Mouse (Mus musculus) forebrain, embryonic 14.5 days (tissue): ENCODE measurements at regions not wholly inside any gene's neighbourhood (a gene's known extent, or its start where the extent isn't known, plus 50 kb on each side); places are given as distances from the start of the nearest gene placed in this dataset.

Source experiments
- ATAC-seq: fragments of 200-750 bp; cut with Nextera tagmentation; 2 replicates; pipeline ENCODE4 v1.8.0; 2017; ENCODE audit warnings: mild to moderate bottlenecking, moderate library complexity
- DNase-seq: peaks from one replicate; pipeline ENCODE4 v3.0.0-alpha.2; 2015; ENCODE audit warnings: low spot score
- H3K27ac ChIP-seq: fragments of 300-500 bp; sonication (generic); 2 replicates; pipeline ENCODE4 v1.5.1; 2014; ENCODE audit warnings: low read depth, mild to moderate bottlenecking, control low read depth, low read length, moderate library complexity
- H3K27me3 ChIP-seq: fragments of 300-500 bp; sonication (generic); replicated peaks from 2 replicates; pipeline ENCODE4 v1.6.1; 2014; ENCODE audit warnings: low read length, control low read depth, mixed read lengths; ENCODE audit not compliant: control insufficient read depth, insufficient read depth
- H3K36me3 ChIP-seq: fragments of 300-500 bp; sonication (generic); 2 replicates; pipeline ENCODE4 v1.6.1; 2014; ENCODE audit warnings: low read length, control low read depth; ENCODE audit not compliant: control insufficient read depth, insufficient read depth
- H3K4me1 ChIP-seq: fragments of 300-500 bp; sonication (generic); 2 replicates; pipeline ENCODE4 v1.6.1; 2014; ENCODE audit warnings: antibody characterized with exemption, low read length, control low read depth; ENCODE audit not compliant: control insufficient read depth, insufficient read depth
- H3K4me2 ChIP-seq: fragments of 300-500 bp; sonication (generic); 2 replicates; pipeline ENCODE4 v1.6.1; 2014; ENCODE audit warnings: mild to moderate bottlenecking, control low read depth, low read length
- H3K4me3 ChIP-seq: fragments of 300-500 bp; sonication (generic); 2 replicates; pipeline ENCODE4 v1.5.1; 2014; ENCODE audit warnings: low read depth, low read length, control low read depth
- H3K9ac ChIP-seq: fragments of 300-500 bp; sonication (generic); 2 replicates; pipeline ENCODE4 v1.6.1; 2014; ENCODE audit warnings: mild to moderate bottlenecking, low read length, control low read depth, moderate library complexity
- H3K9me3 ChIP-seq: fragments of 300-500 bp; sonication (generic); replicated peaks from 2 replicates; pipeline ENCODE4 v1.6.1; 2016; ENCODE audit warnings: low read length, control low read depth, mixed read lengths; ENCODE audit not compliant: control insufficient read depth
- WGBS: fragments of 180-500 bp; shearing (Covaris S2); extraction: QIAGEN DNeasy Blood & Tissue Kit; methylation state at CpG from one replicate; pipeline ENCODE4 v1.1.7; 2014; 5-methylcytosine and 5-hydroxymethylcytosine counted together

DNA sequence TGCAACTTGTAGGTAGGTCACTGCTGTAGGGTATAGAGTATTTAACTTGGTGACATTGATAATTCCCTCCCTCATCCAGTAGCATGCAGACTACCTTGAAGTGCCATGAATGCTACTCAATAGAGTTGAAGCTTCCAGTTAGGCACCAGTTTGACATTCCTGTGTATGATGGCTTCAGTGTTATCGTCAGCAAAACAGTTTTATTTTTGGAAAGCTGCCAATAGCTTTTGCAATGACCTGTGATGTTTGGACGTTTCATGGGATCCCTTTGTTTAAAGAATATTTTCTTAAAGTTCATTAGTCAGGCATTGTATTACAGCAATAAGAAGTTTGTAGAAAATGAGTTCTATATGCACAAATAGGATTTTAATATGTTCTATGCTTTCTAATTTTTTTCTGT, 547.6 kb downstream of the Flrt2 start:
- 76% methylated on average over 2 of the region's 2 CpGs for WGBS
- DNase-seq (no peak), ATAC-seq (no peak)
- Histone ChIP-seq H3K9me3 (no peaks in the 10 kb centered on the region), H3K36me3 (no peaks in the 10 kb centered on the region), H3K27ac (no peak overlapping the region), H3K4me3 (no peak overlapping the region), H3K4me2 (no peak overlapping the region), H3K4me1 (no peaks in the 10 kb centered on the region), H3K27me3 (no peaks in the 10 kb centered on the region), H3K9ac (no peak overlapping the region)

DNA sequence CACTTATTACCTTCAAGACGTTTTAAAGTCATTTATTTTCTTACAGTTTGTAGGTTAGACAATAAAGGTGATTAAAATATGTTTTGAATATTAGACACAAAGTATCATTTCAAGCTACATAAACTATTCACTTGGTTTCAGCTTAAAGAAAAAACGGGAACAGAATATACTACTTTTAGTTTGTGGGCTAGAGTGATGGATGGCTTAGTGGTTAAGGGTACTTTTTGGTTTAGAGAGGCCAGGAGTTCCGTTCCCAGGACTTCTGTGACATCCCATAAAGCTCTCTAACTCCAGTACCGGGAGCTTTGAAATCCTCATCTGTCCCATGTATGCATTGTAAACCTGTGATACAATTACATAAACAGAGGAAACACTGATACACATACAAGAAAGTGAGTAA, 570.0 kb downstream of the Flrt2 start:
- 81% methylated on average over 4 of the region's 4 CpGs for WGBS
- Histone ChIP-seq H3K9me3 (no peaks in the 10 kb centered on the region), H3K4me1 (no peaks in the 10 kb centered on the region), H3K4me3 (no peak overlapping the region), H3K4me2 (no peak overlapping the region), H3K27me3 (no peaks in the 10 kb centered on the region), H3K27ac (no peak overlapping the region), H3K9ac (no peak overlapping the region), H3K36me3 (no peaks in the 10 kb centered on the region)
- DNase-seq (no peak), ATAC-seq (no peak)

DNA sequence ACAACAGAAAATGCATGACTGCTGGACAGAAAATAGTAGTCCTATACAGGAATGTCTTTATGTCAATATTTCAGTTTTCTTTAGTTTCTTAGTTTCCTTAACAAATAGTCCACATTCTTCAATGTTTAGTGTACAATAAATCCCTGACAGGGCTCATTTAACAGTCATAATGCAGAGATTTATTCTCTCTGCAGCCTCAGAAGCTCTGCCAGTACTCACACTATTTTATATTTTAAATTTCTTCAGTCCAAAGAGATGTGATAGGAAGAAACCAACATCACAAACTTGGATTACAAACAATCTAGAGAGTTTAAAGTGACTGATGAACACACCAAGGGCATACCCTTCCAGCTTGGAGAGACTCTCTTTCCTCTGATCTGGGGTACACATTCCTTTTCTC, 583.9 kb downstream of the Flrt2 start:
- H3K4me2 ChIP-seq, result no peak overlapping the region
- H3K36me3 ChIP-seq, result no peaks in the 10 kb centered on the region
- DNase-seq (no peak), ATAC-seq (no peak)
- no peak overlapping the region for H3K4me3 ChIP-seq
- no peak overlapping the region for H3K27ac ChIP-seq
- no peaks in the 10 kb centered on the region for H3K9me3 ChIP-seq
- no peaks in the 10 kb centered on the region for H3K27me3 ChIP-seq
- H3K9ac ChIP-seq, result no peak overlapping the region
- no peaks in the 10 kb centered on the region for H3K4me1 ChIP-seq

DNA sequence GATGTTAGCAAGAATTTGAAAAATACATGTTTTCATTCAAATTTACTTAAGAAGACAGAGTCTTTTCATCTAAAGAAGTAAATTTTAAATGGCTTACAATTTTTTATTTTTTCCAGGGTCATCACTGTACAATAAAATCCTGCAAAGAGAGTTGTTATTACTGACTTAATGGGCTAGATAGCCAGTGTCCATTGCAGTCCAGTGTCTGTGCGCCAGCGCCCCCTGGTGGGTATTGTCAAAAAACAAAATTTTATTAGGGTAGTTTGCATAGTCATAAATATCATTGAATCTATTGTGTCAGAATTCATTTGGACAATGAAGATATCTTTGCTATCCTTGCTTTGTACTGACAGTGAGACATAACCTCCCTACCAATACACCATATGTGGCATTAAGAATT, 619.1 kb downstream of the Flrt2 start:
- 2% methylated on average over 2 of the region's 2 CpGs for WGBS
- Histone ChIP-seq H3K4me3 (no peak overlapping the region), H3K4me2 (no peak overlapping the region), H3K36me3 (no peaks in the 10 kb centered on the region), H3K4me1 (no peaks in the 10 kb centered on the region), H3K9ac (no peak overlapping the region), H3K27me3 (no peaks in the 10 kb centered on the region), H3K27ac (no peak overlapping the region), H3K9me3 (no peaks in the 10 kb centered on the region)
- peak; percentile 48; the same call in 1 of the 2 replicates for ATAC-seq
- peak; percentile 46 for DNase-seq

DNA sequence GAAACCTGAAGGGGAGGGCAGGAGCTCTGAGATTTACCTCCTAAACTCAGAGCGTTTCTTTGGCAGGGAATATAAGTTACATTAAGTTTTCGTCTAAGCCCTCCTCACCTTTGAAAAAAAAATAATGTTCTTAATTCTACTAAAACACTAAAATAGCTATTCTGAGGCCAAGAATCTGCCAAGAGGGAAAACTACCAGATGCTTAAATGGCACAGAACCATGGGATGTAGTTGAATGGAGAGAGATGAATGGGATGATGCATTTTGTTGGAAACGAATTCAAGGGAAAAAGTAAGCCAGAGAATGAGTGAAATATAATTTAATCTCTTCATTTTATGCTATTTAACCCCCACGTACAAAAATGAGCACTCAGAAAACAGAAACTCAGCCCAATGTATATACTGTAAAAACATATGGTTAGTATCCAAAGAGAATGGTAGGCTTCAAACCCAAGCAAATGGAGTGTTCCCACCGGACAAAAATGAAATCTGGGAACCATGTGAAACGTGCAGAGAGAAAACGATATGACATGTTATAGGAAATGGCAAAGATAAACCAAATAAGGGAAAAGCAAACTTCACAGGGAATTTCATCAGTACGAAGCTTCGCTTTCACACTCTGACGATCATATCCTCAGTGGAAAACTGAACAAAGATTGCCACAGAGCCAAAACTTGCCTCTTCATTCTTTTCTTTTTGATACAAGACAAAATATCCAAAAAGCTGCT, 631.2 kb downstream of the Flrt2 start:
- H3K36me3 ChIP-seq, result no peaks in the 10 kb centered on the region
- H3K4me2 ChIP-seq, result no peak overlapping the region
- no peak overlapping the region for H3K27ac ChIP-seq
- ATAC-seq (no peak), DNase-seq (peak; percentile 42)
- WGBS, result 77% methylated on average over 10 of the region's 10 CpGs
- no peaks in the 10 kb centered on the region for H3K4me1 ChIP-seq
- no peak overlapping the region for H3K9ac ChIP-seq
- H3K27me3 ChIP-seq, result no peaks in the 10 kb centered on the region
- H3K9me3 ChIP-seq, result no peaks in the 10 kb centered on the region
- no peak overlapping the region for H3K4me3 ChIP-seq

DNA sequence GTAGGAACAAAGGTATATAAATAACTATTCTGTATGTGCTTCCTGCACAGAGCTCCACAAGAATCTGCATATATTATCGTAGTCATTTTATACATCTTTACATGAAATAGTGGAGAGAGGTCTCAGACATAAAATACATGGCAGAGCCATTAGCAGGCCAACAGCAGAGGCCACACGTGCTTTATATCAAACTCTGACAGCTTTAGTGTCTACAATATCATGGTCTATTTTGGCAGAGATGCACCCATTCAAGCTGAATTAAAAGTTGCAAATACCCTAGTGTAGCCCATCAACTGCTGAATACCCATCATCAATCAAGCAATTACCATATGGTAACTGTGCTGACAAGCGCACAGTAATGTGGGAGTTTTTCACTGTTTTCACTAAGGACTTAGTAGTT, 659.1 kb downstream of the Flrt2 start:
- ATAC-seq, result no peak
- no peaks in the 10 kb centered on the region for H3K27me3 ChIP-seq
- no peak overlapping the region for H3K27ac ChIP-seq
- WGBS, result 74% methylated on average over 3 of the region's 3 CpGs
- H3K4me2 ChIP-seq, result no peak overlapping the region
- H3K4me1 ChIP-seq, result no peaks in the 10 kb centered on the region; the same call in 1 of the 2 replicates
- H3K9ac ChIP-seq, result no peak overlapping the region
- no peaks in the 10 kb centered on the region for H3K9me3 ChIP-seq
- H3K36me3 ChIP-seq, result no peaks in the 10 kb centered on the region
- peak; percentile 6 for DNase-seq
- H3K4me3 ChIP-seq, result no peak overlapping the region

DNA sequence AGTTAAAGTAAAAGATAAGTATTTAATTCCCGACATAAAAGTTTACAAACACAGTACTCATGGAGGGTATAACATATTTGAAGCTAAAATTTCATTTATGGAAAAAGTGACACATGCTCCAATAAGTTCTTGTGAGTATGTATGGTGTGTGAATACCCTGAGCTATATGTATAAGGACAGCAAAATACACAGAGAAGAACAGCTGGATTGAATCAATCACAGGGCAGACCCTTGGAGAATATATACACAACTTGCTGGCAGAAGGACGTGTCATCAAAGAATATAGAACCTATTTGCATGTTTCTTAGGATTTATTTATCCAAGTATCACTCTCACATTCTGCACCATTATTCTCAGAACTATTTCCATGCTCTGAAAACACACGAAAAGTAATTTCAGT, 686.9 kb downstream of the Flrt2 start:
- ATAC-seq (no peak), DNase-seq (no peak)
- Histone ChIP-seq H3K9me3 (no peaks in the 10 kb centered on the region), H3K36me3 (no peaks in the 10 kb centered on the region), H3K27ac (no peak overlapping the region), H3K4me3 (no peak overlapping the region), H3K4me1 (no peaks in the 10 kb centered on the region), H3K27me3 (no peaks in the 10 kb centered on the region), H3K4me2 (no peak overlapping the region), H3K9ac (no peak overlapping the region)
- WGBS, result 82% methylated on average over 3 of the region's 3 CpGs

GRCm38 (mm10) chr12:96419104-96419503, 727.1 kb downstream of the Flrt2 start:
- Histone ChIP-seq H3K4me1 (no peaks in the 10 kb centered on the region), H3K36me3 (no peaks in the 10 kb centered on the region), H3K9me3 (no peaks in the 10 kb centered on the region), H3K4me2 (no peak overlapping the region), H3K9ac (no peak overlapping the region), H3K27me3 (no peaks in the 10 kb centered on the region), H3K27ac (no peak overlapping the region), H3K4me3 (no peak overlapping the region)
- no peak for ATAC-seq
- 63% methylated on average over 3 of the region's 3 CpGs for WGBS
- no peak for DNase-seq

- Histone ChIP-seq H3K9ac (no peak overlapping the region), H3K4me2 (no peak overlapping the region)
- no peak for DNase-seq
Observed at GRCm38 (mm10) chr12:96419567-96419966, 727.5 kb downstream of the Flrt2 start.

More at GRCm38 (mm10) chr12:96419567-96419966, 727.5 kb downstream of the Flrt2 start:
- Histone ChIP-seq H3K36me3 (no peaks in the 10 kb centered on the region), H3K27me3 (no peaks in the 10 kb centered on the region), H3K4me3 (no peak overlapping the region), H3K4me1 (no peaks in the 10 kb centered on the region), H3K9me3 (no peaks in the 10 kb centered on the region), H3K27ac (no peak overlapping the region)
- ATAC-seq, result no peak
